Mouse (Mus musculus): ENCODE data around the gene Chmp5. TPM values are rescaled to one million over a fixed set of nuclear protein-coding genes. Genes with fewer than 3 reads are reported as not detected.

The Chmp5 gene
- polyA plus RNA-seq, 1 experiment from 2014 or later: 89.5 TPM

DNA sequence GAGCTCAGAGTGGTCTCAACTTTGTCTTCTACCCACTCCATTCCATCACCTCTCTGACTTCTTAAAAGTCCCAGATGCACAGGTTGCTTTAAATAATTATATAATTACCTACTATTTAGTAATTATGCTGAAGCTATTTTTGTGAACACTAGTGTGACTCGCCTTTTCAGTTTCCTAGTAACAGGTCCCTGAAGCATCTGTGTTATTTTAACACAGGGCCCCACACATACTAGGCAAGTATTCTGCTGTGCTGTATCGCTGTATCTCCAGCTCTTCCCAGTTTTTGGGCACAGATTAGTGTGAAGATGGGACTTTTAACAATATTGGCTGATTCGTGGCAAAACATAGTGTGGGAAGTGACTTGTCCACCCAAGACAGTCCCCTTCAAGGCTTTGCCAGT is 15.3 kb downstream of the Chmp5 start:
- DNase-seq (ENCODE audit: extremely low spot score, low spot score): no peak
- Histone ChIP-seq H3K4me1 (no peaks in the 10 kb centered on the region), H3K27me3 (ENCODE audit: poor library complexity, severe bottlenecking) (no peaks in the 10 kb centered on the region), H3K4me3 (no peak overlapping the region), H3K36me3 (replicated peaks) (peaks cover 94% of the 10 kb centered on the region), H3K9me3 (no peaks in the 10 kb centered on the region), H3K27ac (no peak overlapping the region)
- 93% methylated on average over 3 of the region's 3 CpGs for WGBS

DNA sequence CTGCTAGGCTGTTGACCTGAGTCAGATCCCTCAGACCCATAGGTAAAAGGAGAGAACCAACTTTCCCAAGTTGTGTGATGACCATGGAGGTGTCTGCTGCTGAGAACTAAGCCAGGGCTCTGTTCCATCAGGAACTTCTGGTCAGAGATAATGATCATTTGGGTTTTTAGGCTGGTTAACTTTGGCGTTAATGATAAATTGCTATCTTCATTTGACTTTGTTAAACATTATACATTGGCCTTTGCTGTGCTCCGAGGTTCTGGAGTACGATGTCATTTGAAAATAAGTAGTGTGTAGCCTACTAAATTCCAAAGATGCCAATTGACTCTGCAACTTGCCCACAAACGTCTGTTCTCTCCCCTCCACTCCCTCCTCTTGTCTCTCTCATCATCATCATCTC is 21.0 kb downstream of the Chmp5 start:
- 85% methylated on average over 4 of the region's 4 CpGs for WGBS
- H3K27ac ChIP-seq: no peak overlapping the region
- no peaks in the 10 kb centered on the region for H3K27me3 ChIP-seq (ENCODE audit: poor library complexity, severe bottlenecking)
- H3K9me3 ChIP-seq: no peaks in the 10 kb centered on the region
- DNase-seq (ENCODE audit: extremely low spot score, low spot score): no peak
- peaks cover 19% of the 10 kb centered on the region for H3K4me1 ChIP-seq
- H3K4me3 ChIP-seq: no peak overlapping the region; the same call in 1 of the 2 replicates
- peaks cover 45% of the 10 kb centered on the region for H3K36me3 ChIP-seq (replicated peaks)

GRCm38 (mm10) chr4:40969781-40970591 is 21.8 kb downstream of the Chmp5 start:
- H3K9me3 ChIP-seq: no peaks in the 10 kb centered on the region
- no peak for DNase-seq (ENCODE audit: extremely low spot score, low spot score)
- peaks cover 37% of the 10 kb centered on the region for H3K36me3 ChIP-seq (replicated peaks)
- no peaks in the 10 kb centered on the region for H3K27me3 ChIP-seq (ENCODE audit: poor library complexity, severe bottlenecking)
- peak overlapping the region; percentile 94 for H3K27ac ChIP-seq
- H3K4me3 ChIP-seq: peak overlapping the region; percentile 97
- WGBS: 17% methylated on average over 9 of the region's 13 CpGs
- peaks cover 19% of the 10 kb centered on the region for H3K4me1 ChIP-seq

DNA sequence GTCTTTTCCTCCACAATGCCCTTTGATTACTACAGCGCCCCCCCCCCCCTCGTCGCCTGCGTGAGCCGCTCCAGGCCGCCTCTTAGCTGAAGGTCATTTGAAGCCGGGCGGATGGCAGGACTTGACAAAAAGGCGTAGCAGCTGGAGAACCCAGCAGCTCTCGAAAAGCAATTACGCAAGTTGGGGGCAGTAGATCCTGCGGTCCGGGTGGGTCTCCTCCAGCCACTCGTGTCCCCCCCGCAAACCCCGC is 22.3 kb downstream of the Chmp5 start:
- no peak for DNase-seq (ENCODE audit: extremely low spot score, low spot score)
- under 1% methylated on average over 16 of the region's 16 CpGs for WGBS
- Histone ChIP-seq H3K4me1 (peaks cover 19% of the 10 kb centered on the region), H3K27ac (peak overlapping the region; percentile 94), H3K27me3 (ENCODE audit: poor library complexity, severe bottlenecking) (no peaks in the 10 kb centered on the region), H3K9me3 (no peaks in the 10 kb centered on the region), H3K4me3 (peak overlapping the region; percentile 97), H3K36me3 (replicated peaks) (peaks cover 35% of the 10 kb centered on the region)

DNA sequence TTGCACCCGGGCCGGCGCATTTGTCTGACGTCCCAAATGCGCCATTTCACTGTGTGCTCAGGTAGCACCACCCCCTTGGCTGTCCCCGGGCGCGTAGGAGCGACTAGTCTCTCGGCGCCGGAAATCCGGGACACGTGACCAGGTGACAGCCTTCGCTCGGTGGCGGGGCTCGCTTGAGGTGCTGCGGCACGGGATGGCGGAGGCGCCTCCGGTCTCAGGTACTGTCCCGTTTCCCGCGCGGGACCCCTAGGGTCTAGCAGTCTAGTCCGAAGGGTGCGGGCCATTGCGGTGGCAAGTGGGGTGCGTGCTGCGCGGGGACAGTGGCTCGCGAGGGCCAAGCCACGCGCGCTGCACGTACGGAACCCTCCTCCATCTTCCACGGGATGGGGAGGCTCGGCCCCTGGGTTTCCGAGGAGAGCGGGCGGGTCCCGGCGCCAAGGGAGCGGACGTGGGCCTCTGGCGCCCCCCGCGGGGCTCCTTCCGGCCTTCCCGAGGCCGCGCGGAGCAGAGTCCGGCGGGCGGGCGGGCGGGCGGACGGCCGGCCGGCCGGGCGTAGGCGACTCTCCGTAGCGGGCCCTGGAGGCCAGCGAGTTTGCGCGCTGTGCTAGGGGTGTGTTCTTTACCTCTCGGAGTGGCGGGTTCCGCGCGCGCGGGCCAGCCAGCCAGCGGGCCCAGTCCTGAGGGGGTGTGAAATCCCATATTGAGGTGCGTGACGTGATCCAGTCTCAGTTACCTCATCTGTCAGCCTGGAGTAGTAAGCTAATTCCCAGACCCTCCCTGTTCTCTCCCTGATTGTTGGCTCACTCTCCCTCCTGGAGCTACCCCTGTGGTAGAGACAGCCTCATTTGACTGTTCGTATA is 22.9 kb downstream of the Chmp5 start, which contains the start of gene Nfx1:
Nfx1 (plus strand) TSS at position 65 of the 860 bp plus-strand sequence.
- Histone ChIP-seq H3K9me3 (no peaks in the 10 kb centered on the region), H3K4me1 (peaks cover 19% of the 10 kb centered on the region), H3K36me3 (replicated peaks) (peaks cover 35% of the 10 kb centered on the region), H3K27me3 (ENCODE audit: poor library complexity, severe bottlenecking) (no peaks in the 10 kb centered on the region), H3K4me3 (peak within 1 kb of the TSS; percentile 97), H3K27ac (peak within 1 kb of the TSS; percentile 94)
- under 1% methylated on average over 85 of the region's 85 CpGs for WGBS
- DNase-seq (ENCODE audit: extremely low spot score, low spot score): peak; percentile 96

GRCm38 (mm10) chr4:40971744-40972143 is 23.5 kb downstream of the Chmp5 start:
- Histone ChIP-seq H3K27me3 (ENCODE audit: poor library complexity, severe bottlenecking) (no peaks in the 10 kb centered on the region), H3K27ac (peak overlapping the region; percentile 94; the same call in 1 of the 2 replicates), H3K36me3 (replicated peaks) (peaks cover 35% of the 10 kb centered on the region), H3K4me3 (peak overlapping the region; percentile 97), H3K4me1 (peaks cover 19% of the 10 kb centered on the region), H3K9me3 (no peaks in the 10 kb centered on the region)
- 26% methylated on average over 13 of the region's 13 CpGs for WGBS
- DNase-seq (ENCODE audit: extremely low spot score, low spot score): peak; percentile 48

GRCm38 (mm10) chr4:40974011-40974410 is 25.8 kb downstream of the Chmp5 start:
- H3K27me3 ChIP-seq (ENCODE audit: poor library complexity, severe bottlenecking): no peaks in the 10 kb centered on the region
- H3K36me3 ChIP-seq (replicated peaks): peaks cover 45% of the 10 kb centered on the region
- no peak for DNase-seq (ENCODE audit: extremely low spot score, low spot score)
- WGBS: 88% methylated on average over 1 of the region's 1 CpGs
- peaks cover 19% of the 10 kb centered on the region for H3K4me1 ChIP-seq
- H3K27ac ChIP-seq: no peak overlapping the region
- no peaks in the 10 kb centered on the region for H3K9me3 ChIP-seq
- no peak overlapping the region for H3K4me3 ChIP-seq

DNA sequence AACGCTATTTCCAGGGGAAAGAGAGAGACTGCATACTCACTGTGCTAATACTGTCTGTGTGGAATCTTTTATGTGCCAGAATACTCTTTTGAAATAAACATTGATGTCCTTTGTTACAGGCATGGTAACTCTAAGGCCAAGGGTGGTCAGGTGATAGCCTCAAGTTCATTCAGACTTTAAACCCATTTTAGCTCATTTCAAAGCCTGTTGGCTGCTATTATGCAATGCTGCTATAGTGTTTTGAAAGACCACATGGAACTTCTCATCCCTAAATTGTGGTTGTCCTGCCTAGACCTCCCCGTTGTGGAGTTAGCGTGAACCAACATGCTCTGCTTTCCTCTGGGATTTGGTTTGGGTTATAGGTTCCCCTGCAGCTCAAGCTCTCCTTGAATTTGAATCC is 27.5 kb downstream of the Chmp5 start:
- DNase-seq (ENCODE audit: extremely low spot score, low spot score): no peak
- no peaks in the 10 kb centered on the region for H3K27me3 ChIP-seq (ENCODE audit: poor library complexity, severe bottlenecking)
- WGBS: 93% methylated on average over 3 of the region's 3 CpGs
- H3K36me3 ChIP-seq (replicated peaks): peaks cover 61% of the 10 kb centered on the region
- H3K4me1 ChIP-seq: peaks cover 12% of the 10 kb centered on the region
- no peak overlapping the region for H3K4me3 ChIP-seq
- no peaks in the 10 kb centered on the region for H3K9me3 ChIP-seq
- no peak overlapping the region for H3K27ac ChIP-seq

DNA sequence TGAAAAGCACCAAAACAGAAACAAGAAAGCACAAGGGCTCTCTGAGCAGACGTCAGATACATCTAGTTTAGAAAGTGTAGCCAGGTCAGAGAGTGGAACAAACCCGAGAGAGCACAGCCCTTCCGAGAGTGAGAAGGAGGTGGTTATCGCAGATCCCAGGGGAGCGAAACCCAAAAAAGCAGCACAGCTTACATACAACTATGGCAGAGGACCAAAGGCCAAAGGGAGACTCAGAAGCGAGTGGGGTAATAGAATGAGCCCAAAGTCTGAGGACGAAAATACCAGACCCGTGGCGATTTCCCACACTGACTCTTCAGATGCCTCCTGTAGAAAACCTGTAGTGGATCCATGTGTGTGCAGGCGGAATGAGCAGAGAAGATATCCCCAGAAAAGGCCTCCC is 28.4 kb downstream of the Chmp5 start:
- Histone ChIP-seq H3K36me3 (replicated peaks) (peaks cover 71% of the 10 kb centered on the region), H3K4me1 (peaks cover 11% of the 10 kb centered on the region), H3K27me3 (ENCODE audit: poor library complexity, severe bottlenecking) (no peaks in the 10 kb centered on the region), H3K4me3 (no peak overlapping the region), H3K9me3 (no peaks in the 10 kb centered on the region), H3K27ac (no peak overlapping the region)
- WGBS: 97% methylated on average over 10 of the region's 10 CpGs
- DNase-seq (ENCODE audit: extremely low spot score, low spot score): no peak

- Histone ChIP-seq H3K36me3 (replicated peaks) (peaks cover 92% of the 10 kb centered on the region), H3K27ac (no peak overlapping the region), H3K4me3 (no peak overlapping the region), H3K27me3 (ENCODE audit: poor library complexity, severe bottlenecking) (no peaks in the 10 kb centered on the region), H3K9me3 (no peaks in the 10 kb centered on the region), H3K4me1 (no peaks in the 10 kb centered on the region)
- DNase-seq (ENCODE audit: extremely low spot score, low spot score): no peak
- WGBS: 88% methylated on average over 1 of the region's 1 CpGs
Observed at GRCm38 (mm10) chr4:40979430-40979829, 31.2 kb downstream of the Chmp5 start.

DNA sequence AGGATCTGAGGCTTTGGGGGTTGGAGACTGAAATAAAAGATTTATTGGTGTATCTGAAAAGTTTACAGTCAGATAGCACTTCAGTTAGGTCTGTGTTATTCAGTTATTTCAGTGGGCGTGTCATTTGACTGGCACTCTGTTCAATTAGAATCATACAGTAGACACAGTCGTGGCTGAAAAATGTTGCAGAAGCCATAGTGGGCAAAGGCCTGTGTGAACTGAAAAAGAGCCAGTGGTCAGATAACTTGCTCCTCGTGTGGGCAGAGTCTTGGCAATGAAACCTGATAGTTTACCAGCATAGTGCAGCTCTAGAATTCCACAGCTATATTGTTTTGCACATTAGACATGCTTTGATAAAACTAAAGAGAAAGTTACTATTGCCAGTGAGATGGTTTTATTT is 34.3 kb downstream of the Chmp5 start:
- Histone ChIP-seq H3K36me3 (replicated peaks) (peaks cover 100% of the 10 kb centered on the region), H3K27me3 (ENCODE audit: poor library complexity, severe bottlenecking) (no peaks in the 10 kb centered on the region), H3K9me3 (no peaks in the 10 kb centered on the region), H3K4me3 (no peak overlapping the region), H3K27ac (no peak overlapping the region), H3K4me1 (no peaks in the 10 kb centered on the region)
- no peak for DNase-seq (ENCODE audit: extremely low spot score, low spot score)
- WGBS: 88% methylated on average over 3 of the region's 3 CpGs

- Histone ChIP-seq H3K4me1 (no peaks in the 10 kb centered on the region), H3K9me3 (no peaks in the 10 kb centered on the region), H3K36me3 (replicated peaks) (peaks cover 100% of the 10 kb centered on the region), H3K27ac (no peak overlapping the region), H3K27me3 (ENCODE audit: poor library complexity, severe bottlenecking) (no peaks in the 10 kb centered on the region), H3K4me3 (no peak overlapping the region)
- WGBS: 85% methylated on average over 1 of the region's 1 CpGs
- DNase-seq (ENCODE audit: extremely low spot score, low spot score): no peak
Observed at GRCm38 (mm10) chr4:40983686-40984085, 35.5 kb downstream of the Chmp5 start.

- no peak for DNase-seq (ENCODE audit: extremely low spot score, low spot score)
- WGBS: 90% methylated on average over 6 of the region's 6 CpGs
- Histone ChIP-seq H3K4me1 (no peaks in the 10 kb centered on the region), H3K27me3 (ENCODE audit: poor library complexity, severe bottlenecking) (no peaks in the 10 kb centered on the region), H3K9me3 (no peaks in the 10 kb centered on the region), H3K4me3 (no peak overlapping the region), H3K36me3 (replicated peaks) (peaks cover 100% of the 10 kb centered on the region), H3K27ac (no peak overlapping the region)
Observed at GRCm38 (mm10) chr4:40989633-40990032, 41.4 kb downstream of the Chmp5 start.
